Mouse (Mus musculus): Measurements from ENCODE around the gene Gabbr2. TPM values are rescaled to one million over a fixed set of nuclear protein-coding genes. Genes with fewer than 3 reads are reported as not detected.
A peak's percentile ranks its signal among the peaks of the same experiment; 100 is the strongest.

Gene Gabbr2
- polyA plus RNA-seq, 1 experiment from 2014 or later: 0.09 TPM

- under 1% methylated on average over 26 of the region's 31 CpGs for whole genome bisulfite sequencing
- Histone ChIP-seq H3K4me2 (ENCODE audit: low read depth, low read length) (peak overlapping the region; percentile 70), H3K4me1 (replicated peaks; ENCODE audit: control insufficient read depth, insufficient read depth, low read length) (peaks cover 9% of the 10 kb centered on the region; the same call in 1 of the 2 replicates), H3K27ac (ENCODE audit: low read length) (no peak overlapping the region), H3K4me3 (ENCODE audit: low read length) (peak overlapping the region; percentile 46), H3K27me3 (ENCODE audit: control insufficient read depth, insufficient read depth, low read depth, low read length) (peaks cover 55% of the 10 kb centered on the region), H3K9ac (ENCODE audit: low read length) (no peak overlapping the region), H3K9me3 (ENCODE audit: control insufficient read depth, low read length) (no peaks in the 10 kb centered on the region), H3K36me3 (ENCODE audit: control insufficient read depth, insufficient read depth, low read length) (no peaks in the 10 kb centered on the region)
- ATAC-seq (ENCODE audit: low read depth): 0 out of 2 replicates have a peak, but pooled peaks have one; percentile 28
Observed at GRCm38 (mm10) chr4:46991959-46992316, 265 bp upstream of the Gabbr2 start.

- Histone ChIP-seq H3K4me3 (ENCODE audit: low read length) (no peak overlapping the region), H3K4me2 (ENCODE audit: low read depth, low read length) (no peak overlapping the region), H3K27me3 (ENCODE audit: control insufficient read depth, insufficient read depth, low read depth, low read length) (peaks cover 56% of the 10 kb centered on the region), H3K27ac (ENCODE audit: low read length) (no peak overlapping the region), H3K36me3 (ENCODE audit: control insufficient read depth, insufficient read depth, low read length) (no peaks in the 10 kb centered on the region), H3K9me3 (ENCODE audit: control insufficient read depth, low read length) (no peaks in the 10 kb centered on the region), H3K4me1 (replicated peaks; ENCODE audit: control insufficient read depth, insufficient read depth, low read length) (peaks cover 9% of the 10 kb centered on the region; the same call in 1 of the 2 replicates), H3K9ac (ENCODE audit: low read length) (no peak overlapping the region)
- 4% methylated on average over 29 of the region's 29 CpGs for WGBS
- no peak for ATAC-seq (ENCODE audit: low read depth)
Observed at GRCm38 (mm10) chr4:46990281-46991015, 1.2 kb downstream of the Gabbr2 start.

- Histone ChIP-seq H3K36me3 (ENCODE audit: control insufficient read depth, insufficient read depth, low read length) (no peaks in the 10 kb centered on the region), H3K4me2 (ENCODE audit: low read depth, low read length) (no peak overlapping the region), H3K4me1 (replicated peaks; ENCODE audit: control insufficient read depth, insufficient read depth, low read length) (peaks cover 9% of the 10 kb centered on the region; the same call in 1 of the 2 replicates), H3K27me3 (ENCODE audit: control insufficient read depth, insufficient read depth, low read depth, low read length) (peaks cover 56% of the 10 kb centered on the region), H3K9me3 (ENCODE audit: control insufficient read depth, low read length) (no peaks in the 10 kb centered on the region), H3K9ac (ENCODE audit: low read length) (no peak overlapping the region), H3K27ac (ENCODE audit: low read length) (no peak overlapping the region), H3K4me3 (ENCODE audit: low read length) (no peak overlapping the region)
- 4% methylated on average over 17 of the region's 17 CpGs for whole genome bisulfite sequencing
- ATAC-seq (ENCODE audit: low read depth): no peak
Observed at GRCm38 (mm10) chr4:46989842-46990241, 1.8 kb downstream of the Gabbr2 start.

- Histone ChIP-seq H3K9ac (ENCODE audit: low read length) (no peak overlapping the region), H3K27me3 (ENCODE audit: control insufficient read depth, insufficient read depth, low read depth, low read length) (peaks cover 49% of the 10 kb centered on the region), H3K4me2 (ENCODE audit: low read depth, low read length) (no peak overlapping the region), H3K4me3 (ENCODE audit: low read length) (no peak overlapping the region), H3K9me3 (ENCODE audit: control insufficient read depth, low read length) (no peaks in the 10 kb centered on the region), H3K27ac (ENCODE audit: low read length) (no peak overlapping the region), H3K36me3 (ENCODE audit: control insufficient read depth, insufficient read depth, low read length) (no peaks in the 10 kb centered on the region), H3K4me1 (replicated peaks; ENCODE audit: control insufficient read depth, insufficient read depth, low read length) (peaks cover 9% of the 10 kb centered on the region; the same call in 1 of the 2 replicates)
- ATAC-seq (ENCODE audit: low read depth): no peak
- WGBS: 58% methylated on average over 4 of the region's 4 CpGs
Observed at GRCm38 (mm10) chr4:46988824-46989223, 2.8 kb downstream of the Gabbr2 start.

GRCm38 (mm10) chr4:46988257-46988656 lies 3.4 kb downstream of the Gabbr2 start:
- Histone ChIP-seq H3K27me3 (ENCODE audit: control insufficient read depth, insufficient read depth, low read depth, low read length) (peaks cover 47% of the 10 kb centered on the region), H3K27ac (ENCODE audit: low read length) (no peak overlapping the region), H3K4me3 (ENCODE audit: low read length) (no peak overlapping the region), H3K4me1 (replicated peaks; ENCODE audit: control insufficient read depth, insufficient read depth, low read length) (peaks cover 9% of the 10 kb centered on the region; the same call in 1 of the 2 replicates), H3K9ac (ENCODE audit: low read length) (no peak overlapping the region), H3K9me3 (ENCODE audit: control insufficient read depth, low read length) (no peaks in the 10 kb centered on the region), H3K4me2 (ENCODE audit: low read depth, low read length) (no peak overlapping the region), H3K36me3 (ENCODE audit: control insufficient read depth, insufficient read depth, low read length) (no peaks in the 10 kb centered on the region)
- ATAC-seq (ENCODE audit: low read depth): no peak
- 30% methylated on average over 3 of the region's 3 CpGs for WGBS

- H3K27me3 ChIP-seq (ENCODE audit: control insufficient read depth, insufficient read depth, low read depth, low read length): peaks cover 43% of the 10 kb centered on the region
- peaks cover 9% of the 10 kb centered on the region; the same call in 1 of the 2 replicates for H3K4me1 ChIP-seq (replicated peaks; ENCODE audit: control insufficient read depth, insufficient read depth, low read length)
- H3K9me3 ChIP-seq (ENCODE audit: control insufficient read depth, low read length): no peaks in the 10 kb centered on the region
- no peak for ATAC-seq (ENCODE audit: low read depth)
- no peak overlapping the region for H3K4me3 ChIP-seq (ENCODE audit: low read length)
- 82% methylated on average over 6 of the region's 6 CpGs for WGBS
- no peak overlapping the region for H3K9ac ChIP-seq (ENCODE audit: low read length)
- no peak overlapping the region for H3K27ac ChIP-seq (ENCODE audit: low read length)
- H3K36me3 ChIP-seq (ENCODE audit: control insufficient read depth, insufficient read depth, low read length): no peaks in the 10 kb centered on the region
- no peak overlapping the region for H3K4me2 ChIP-seq (ENCODE audit: low read depth, low read length)
Observed at GRCm38 (mm10) chr4:46987809-46988208, 3.9 kb downstream of the Gabbr2 start.

- no peak for ATAC-seq (ENCODE audit: low read depth)
- Histone ChIP-seq H3K9me3 (ENCODE audit: control insufficient read depth, low read length) (no peaks in the 10 kb centered on the region), H3K36me3 (ENCODE audit: control insufficient read depth, insufficient read depth, low read length) (no peaks in the 10 kb centered on the region), H3K9ac (ENCODE audit: low read length) (no peak overlapping the region), H3K4me2 (ENCODE audit: low read depth, low read length) (no peak overlapping the region), H3K27ac (ENCODE audit: low read length) (no peak overlapping the region), H3K27me3 (ENCODE audit: control insufficient read depth, insufficient read depth, low read depth, low read length) (peaks cover 26% of the 10 kb centered on the region), H3K4me3 (ENCODE audit: low read length) (no peak overlapping the region), H3K4me1 (replicated peaks; ENCODE audit: control insufficient read depth, insufficient read depth, low read length) (peaks cover under 1% of the 10 kb centered on the region; the same call in 1 of the 2 replicates)
Observed at GRCm38 (mm10) chr4:46986054-46986453, 5.6 kb downstream of the Gabbr2 start.

GRCm38 (mm10) chr4:46982912-46983311 lies 8.8 kb downstream of the Gabbr2 start:
- Histone ChIP-seq H3K4me1 (replicated peaks; ENCODE audit: control insufficient read depth, insufficient read depth, low read length) (no peaks in the 10 kb centered on the region), H3K4me2 (ENCODE audit: low read depth, low read length) (no peak overlapping the region), H3K27ac (ENCODE audit: low read length) (no peak overlapping the region), H3K4me3 (ENCODE audit: low read length) (no peak overlapping the region), H3K36me3 (ENCODE audit: control insufficient read depth, insufficient read depth, low read length) (no peaks in the 10 kb centered on the region), H3K9ac (ENCODE audit: low read length) (no peak overlapping the region), H3K9me3 (ENCODE audit: control insufficient read depth, low read length) (no peaks in the 10 kb centered on the region), H3K27me3 (ENCODE audit: control insufficient read depth, insufficient read depth, low read depth, low read length) (peaks cover 2% of the 10 kb centered on the region; the same call in 1 of the 2 replicates)
- 61% methylated on average over 5 of the region's 5 CpGs for WGBS
- no peak for ATAC-seq (ENCODE audit: low read depth)

- Histone ChIP-seq H3K4me1 (replicated peaks; ENCODE audit: control insufficient read depth, insufficient read depth, low read length) (no peaks in the 10 kb centered on the region), H3K9me3 (ENCODE audit: control insufficient read depth, low read length) (no peaks in the 10 kb centered on the region), H3K4me2 (ENCODE audit: low read depth, low read length) (no peak overlapping the region), H3K36me3 (ENCODE audit: control insufficient read depth, insufficient read depth, low read length) (no peaks in the 10 kb centered on the region), H3K4me3 (ENCODE audit: low read length) (no peak overlapping the region), H3K27ac (ENCODE audit: low read length) (no peak overlapping the region), H3K9ac (ENCODE audit: low read length) (no peak overlapping the region), H3K27me3 (ENCODE audit: control insufficient read depth, insufficient read depth, low read depth, low read length) (peaks cover 2% of the 10 kb centered on the region; the same call in 1 of the 2 replicates)
- ATAC-seq (ENCODE audit: low read depth): no peak
- 79% methylated on average over 4 of the region's 4 CpGs for WGBS
Observed at GRCm38 (mm10) chr4:46982094-46982493, 9.6 kb downstream of the Gabbr2 start.
